Mouse (Mus musculus) kidney, adult 9 months (tissue): ENCODE results near the gene Ptprd.

Experiments used
- DNase-seq: peaks from one replicate; pipeline ENCODE4 v3.0.0; 2022

The Ptprd gene

GRCm38 (mm10) chr4:78211529-78212494 lies at the start of gene Ptprd:
Ptprd (minus strand) TSS chr4:78211961.
- no peak for DNase-seq

GRCm38 (mm10) chr4:78235820-78236219 lies 24.1 kb upstream of the Ptprd start:
- DNase-seq: no peak

- no peak for DNase-seq
Measured at GRCm38 (mm10) chr4:78235316-78235715, 23.6 kb upstream of the Ptprd start.

- no peak for DNase-seq
Measured at GRCm38 (mm10) chr4:78234681-78235080, 22.9 kb upstream of the Ptprd start.

GRCm38 (mm10) chr4:78213949-78214348 lies 2.2 kb upstream of the Ptprd start:
- DNase-seq: no peak

- DNase-seq: no peak
Measured at GRCm38 (mm10) chr4:78212941-78213340, 1.2 kb upstream of the Ptprd start.

GRCm38 (mm10) chr4:78210878-78211528 lies 758 bp downstream of the Ptprd start:
- no peak for DNase-seq

GRCm38 (mm10) chr4:78205018-78205417 lies 6.7 kb downstream of the Ptprd start:
- DNase-seq: no peak

- DNase-seq: no peak
Measured at GRCm38 (mm10) chr4:78168447-78168846, 43.3 kb downstream of the Ptprd start.

GRCm38 (mm10) chr4:78160451-78160850 lies 51.3 kb downstream of the Ptprd start:
- DNase-seq: no peak

GRCm38 (mm10) chr4:78150561-78150960 lies 61.2 kb downstream of the Ptprd start:
- DNase-seq: no peak

GRCm38 (mm10) chr4:78142767-78143148 lies 69.0 kb downstream of the Ptprd start:
- DNase-seq: no peak

- no peak for DNase-seq
Measured at GRCm38 (mm10) chr4:78142088-78142766, 69.5 kb downstream of the Ptprd start.

GRCm38 (mm10) chr4:78110898-78111297 lies 100.9 kb downstream of the Ptprd start:
- DNase-seq: no peak

- DNase-seq: no peak
Measured at GRCm38 (mm10) chr4:78097526-78097925, 114.2 kb downstream of the Ptprd start.

GRCm38 (mm10) chr4:78082744-78083143 lies 129.0 kb downstream of the Ptprd start:
- peak; percentile 1 for DNase-seq

GRCm38 (mm10) chr4:78077499-78077898 lies 134.3 kb downstream of the Ptprd start:
- DNase-seq: no peak

GRCm38 (mm10) chr4:78077087-78077486 lies 134.7 kb downstream of the Ptprd start:
- no peak for DNase-seq

GRCm38 (mm10) chr4:78038401-78038800 lies 173.4 kb downstream of the Ptprd start:
- DNase-seq: no peak

- no peak for DNase-seq
Measured at GRCm38 (mm10) chr4:78002065-78002464, 209.7 kb downstream of the Ptprd start.

- no peak for DNase-seq
Measured at GRCm38 (mm10) chr4:77992709-77993108, 219.1 kb downstream of the Ptprd start.

GRCm38 (mm10) chr4:77982094-77982493 lies 229.7 kb downstream of the Ptprd start:
- DNase-seq: no peak

GRCm38 (mm10) chr4:77961711-77962110 lies 250.1 kb downstream of the Ptprd start:
- DNase-seq: peak; percentile 21
